Mouse (Mus musculus) C2C12 (cell line): ENCODE data around the gene Galnt10. TPM values are rescaled to one million over a fixed set of nuclear protein-coding genes. Genes with fewer than 3 reads are reported as not detected.

Source experiments
- H3K27me3 ChIP-seq: one replicate; pipeline ENCODE4 v1.6.1; 2011; ENCODE audit not compliant: control insufficient read depth, insufficient read depth, insufficient read length
- H3K36me3 ChIP-seq: one replicate; pipeline ENCODE4 v1.6.1; 2011; ENCODE audit not compliant: control insufficient read depth, insufficient read depth
- H3K4me3 ChIP-seq: one replicate; pipeline ENCODE4 v1.5.1; 2011; ENCODE audit warnings: mild to moderate bottlenecking, control low read depth; ENCODE audit not compliant: poor library complexity, insufficient read depth, severe bottlenecking
- H3K79me2 ChIP-seq: one replicate; pipeline ENCODE4 v1.6.1; 2011; ENCODE audit not compliant: control insufficient read depth, insufficient read depth
- H3K79me3 ChIP-seq: one replicate; pipeline ENCODE4 v1.6.1; 2011; ENCODE audit warnings: low read depth, control low read depth
- H3ac ChIP-seq: one replicate; pipeline ENCODE3; 2011; ENCODE audit warnings: low read depth; ENCODE audit not compliant: control insufficient read depth, insufficient read length
- CEBPB ChIP-seq: IDR thresholded peaks from one replicate; pipeline ENCODE4 v1.6.1; 2011; ENCODE audit warnings: low read depth, mild to moderate bottlenecking, control low read depth, moderate library complexity
- CTCF ChIP-seq: IDR thresholded peaks from one replicate; pipeline ENCODE4 v1.5.1; 2011; ENCODE audit not compliant: control insufficient read depth, insufficient read depth, insufficient read length
- FOSL1 ChIP-seq: IDR thresholded peaks from one replicate; pipeline ENCODE4 v1.8.0; 2011; ENCODE audit warnings: mild to moderate bottlenecking, low read length; ENCODE audit not compliant: poor library complexity, insufficient read depth, severe bottlenecking
- MAX ChIP-seq: IDR thresholded peaks from one replicate; pipeline ENCODE4 v1.6.1; 2011; ENCODE audit warnings: mild to moderate bottlenecking, control low read depth
- MYOD1 ChIP-seq: IDR thresholded peaks from one replicate; pipeline ENCODE4 v1.6.1; 2011; ENCODE audit warnings: low read depth; ENCODE audit not compliant: control insufficient read depth, insufficient read length
- MYOG ChIP-seq: IDR thresholded peaks from one replicate; pipeline ENCODE4 v1.6.1; 2011; ENCODE audit not compliant: control insufficient read depth, insufficient read length; ENCODE audit errors: extremely low read depth
- USF1 ChIP-seq: IDR thresholded peaks from one replicate; pipeline ENCODE4 v1.6.1; 2011; ENCODE audit warnings: low read depth, mild to moderate bottlenecking, control low read depth, moderate library complexity
- polyA plus RNA-seq: library from polyadenylated mRNA; unstranded; fragments of >200 nt; fragmentation: generic; extraction: Trizol; gene quantifications from one replicate; pipeline ENCODE4 v1.2.1, GENCODE M21; 2012; ENCODE audit warnings: missing spikeins

Galnt10 gene
- polyA plus RNA-seq, 1 experiment: 43.0 TPM

- no peaks in the 10 kb centered on the region for H3K27me3 ChIP-seq
- H3K4me3 ChIP-seq: no peak overlapping the region
- H3K79me2 ChIP-seq: peaks cover 78% of the 10 kb centered on the region
- H3K79me3 ChIP-seq: peaks cover 34% of the 10 kb centered on the region
- H3ac ChIP-seq: no peak overlapping the region
- peaks cover 13% of the 10 kb centered on the region for H3K36me3 ChIP-seq
- TF ChIP-seq CTCF: no peak
- no peak for TF ChIP-seq MYOD1
- TF ChIP-seq USF1: no peak
- TF ChIP-seq FOSL1: no peak
- no peak for TF ChIP-seq CEBPB
- no peak for TF ChIP-seq MAX
- TF ChIP-seq MYOG: no peak
Measured at GRCm38 (mm10) chr11:57648196-57648800, 3.1 kb downstream of the Galnt10 start.

- Histone ChIP-seq H3K4me3 (no peak overlapping the region), H3K79me2 (peaks cover 84% of the 10 kb centered on the region), H3ac (no peak overlapping the region), H3K27me3 (no peaks in the 10 kb centered on the region), H3K36me3 (peaks cover 13% of the 10 kb centered on the region), H3K79me3 (peaks cover 34% of the 10 kb centered on the region)
- TF ChIP-seq MAX (no peak), CEBPB (no peak)
Measured at GRCm38 (mm10) chr11:57649269-57649668, 4.0 kb downstream of the Galnt10 start.

DNA sequence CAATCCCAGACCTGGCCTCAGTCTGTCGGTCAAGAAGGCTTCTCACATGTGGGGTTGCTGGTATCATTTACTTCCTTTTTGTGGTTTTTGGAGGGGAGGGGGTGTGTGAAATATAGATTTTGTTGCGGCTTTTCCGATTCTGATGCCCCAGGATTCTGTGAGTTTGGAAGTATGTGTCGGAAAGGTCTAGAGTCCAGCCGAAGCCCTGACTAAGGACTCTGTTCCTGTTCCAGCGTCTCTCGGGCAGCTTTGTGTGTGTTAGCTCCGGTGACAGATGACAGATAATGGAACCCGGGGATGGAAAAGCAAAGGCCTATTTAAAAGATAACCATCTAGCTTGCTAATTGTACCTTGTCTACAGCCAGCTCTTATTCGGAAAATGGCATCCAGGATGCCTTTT lies 4.4 kb downstream of the Galnt10 start:
- H3K27me3 ChIP-seq: no peaks in the 10 kb centered on the region
- no peak overlapping the region for H3ac ChIP-seq
- TF ChIP-seq MAX: no peak
- no peak for TF ChIP-seq USF1
- peaks cover 37% of the 10 kb centered on the region for H3K79me3 ChIP-seq
- peaks cover 88% of the 10 kb centered on the region for H3K79me2 ChIP-seq
- peaks cover 13% of the 10 kb centered on the region for H3K36me3 ChIP-seq
- no peak overlapping the region for H3K4me3 ChIP-seq

- Histone ChIP-seq H3K36me3 (peaks cover 13% of the 10 kb centered on the region), H3K27me3 (no peaks in the 10 kb centered on the region), H3K4me3 (no peak overlapping the region), H3K79me3 (peaks cover 37% of the 10 kb centered on the region), H3ac (no peak overlapping the region), H3K79me2 (peaks cover 95% of the 10 kb centered on the region)
- TF ChIP-seq USF1 (no peak), MYOG (no peak), MAX (no peak), CEBPB (no peak), FOSL1 (no peak)
Measured at GRCm38 (mm10) chr11:57650867-57651266, 5.6 kb downstream of the Galnt10 start.

DNA sequence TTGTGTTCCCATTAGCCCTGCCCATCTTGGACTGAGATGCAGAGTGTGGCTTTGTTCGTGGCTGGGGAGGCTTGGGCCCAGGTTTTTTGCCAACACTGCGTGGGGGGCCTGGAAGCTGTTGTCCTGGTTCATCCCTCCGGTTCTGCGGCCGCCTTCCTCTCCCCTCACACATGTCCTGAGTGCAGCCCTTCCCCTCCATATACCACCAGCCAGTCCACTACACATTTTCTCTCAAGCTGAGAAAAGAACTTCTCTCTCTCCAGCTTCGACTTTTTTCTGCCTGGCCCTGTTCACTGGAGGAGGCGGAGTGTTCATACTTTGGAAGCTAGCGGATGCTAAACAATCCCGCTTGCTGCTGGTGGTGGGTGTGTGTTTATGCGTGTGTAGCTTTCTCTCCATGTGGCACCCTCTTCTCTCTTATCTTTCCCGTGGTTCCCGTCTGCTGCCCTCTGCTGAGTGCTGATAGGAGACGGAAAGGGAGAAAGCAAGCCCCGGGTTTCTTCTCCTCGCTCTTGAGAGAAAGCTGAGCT lies 6.1 kb downstream of the Galnt10 start:
- TF ChIP-seq MYOD1 (no peak), FOSL1 (no peak), CEBPB (no peak), USF1 (no peak), CTCF (no peak), MYOG (no peak), MAX (no peak)
- Histone ChIP-seq H3K79me3 (peaks cover 35% of the 10 kb centered on the region), H3K79me2 (peaks cover 95% of the 10 kb centered on the region), H3ac (no peak overlapping the region), H3K36me3 (peaks cover 13% of the 10 kb centered on the region), H3K4me3 (no peak overlapping the region), H3K27me3 (no peaks in the 10 kb centered on the region)

GRCm38 (mm10) chr11:57652206-57652922 lies 7.1 kb downstream of the Galnt10 start:
- H3K79me3 ChIP-seq: peaks cover 30% of the 10 kb centered on the region
- H3K36me3 ChIP-seq: peaks cover 13% of the 10 kb centered on the region
- H3ac ChIP-seq: no peak overlapping the region
- TF ChIP-seq USF1 (no peak), FOSL1 (no peak), MYOD1 (no peak), MYOG (no peak), CTCF (no peak), MAX (no peak), CEBPB (no peak)
- H3K4me3 ChIP-seq: no peak overlapping the region
- no peaks in the 10 kb centered on the region for H3K27me3 ChIP-seq
- H3K79me2 ChIP-seq: peaks cover 93% of the 10 kb centered on the region
